Mouse (Mus musculus) embryonic stem cell, embryonic (primary cell): Measurements from ENCODE around the gene Hcst.

Experiments
- CTCF ChIA-PET, 4 experiments: fragments of 300-600 bp in 2 of 4; fragments of 350-600 bp in 2 of 4; sonication (Branson Sonifier 250); formaldehyde crosslinking; loops; one replicate each; lab custom pipeline; 2022; ENCODE audit warnings: inconsistent platforms in 2 of 4; lab: Charles Lee
- POLR2A ChIA-PET, 4 experiments: fragments of 300-600 bp in 2 of 4; fragments of 350-600 bp in 2 of 4; sonication (Branson Sonifier 250); formaldehyde crosslinking; loops; one replicate each; lab custom pipeline; 2022; ENCODE audit warnings: antibody characterized with exemption in 4 of 4, inconsistent platforms in 1 of 4; lab: Charles Lee

Gene Hcst

GRCm38 (mm10) chr7:30444154-30444970, 24.7 kb upstream of the Hcst start:
- ChIA-PET CTCF (interaction anchor here (0.5 to 2.8 kb wide), 26 partner anchors 8 to 500 kb away, joined by 3 to 13 read pairs (median 4); no protein-coding TSS in a partner anchor), POLR2A (interaction anchor here in 3 of 4 experiments (0.6 to 4.0 kb wide), 33 partner anchors 9 to 388 kb away, joined by 3 to 51 read pairs (median 4); partner anchors contain the start of genes Wdr62 (in 2 of the 3), Cox6b1 (in 1 of the 3), Haus5 (in 1 of the 3) and Hspb6 (in 1 of the 3))

DNA sequence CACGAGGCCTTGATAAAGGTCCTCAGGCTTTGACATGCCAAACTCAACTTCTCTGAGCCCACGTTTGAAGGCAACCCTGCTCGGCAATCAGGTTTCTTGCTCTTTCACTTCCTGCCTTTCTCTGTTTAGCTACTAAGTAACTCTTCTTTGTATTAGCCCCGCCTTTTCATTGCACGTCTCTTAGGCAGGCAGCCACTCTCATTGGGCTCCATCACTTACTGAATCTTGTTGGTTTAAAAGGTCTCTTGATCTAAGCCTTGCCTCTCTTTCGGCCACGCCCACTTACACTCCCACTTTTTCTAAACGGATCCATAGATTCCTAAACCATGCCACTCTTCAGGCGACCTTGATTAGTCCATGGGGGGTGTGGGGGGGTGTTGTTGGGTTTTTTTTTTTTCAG, 24.0 kb upstream of the Hcst start:
- CTCF ChIA-PET, result interaction anchor here (0.7 to 2.8 kb wide), 12 partner anchors 9 to 417 kb away, joined by 3 to 13 read pairs (median 4); no protein-coding TSS in a partner anchor
- POLR2A ChIA-PET, result interaction anchor here in 3 of 4 experiments (0.6 to 4.0 kb wide), 23 partner anchors 8 to 254 kb away, joined by 3 to 51 read pairs (median 4); partner anchors contain the start of genes Wdr62 (in 2 of the 3), Cox6b1 (in 1 of the 3), Hspb6 (in 1 of the 3) and Kirrel2 (in 1 of the 3)

- CTCF ChIA-PET, result interaction anchor here (0.6 to 1.0 kb wide), 9 partner anchors 13 to 167 kb away, joined by 3 to 5 read pairs (median 3); no protein-coding TSS in a partner anchor
- POLR2A ChIA-PET, result interaction anchor here in 2 of 4 experiments (0.6 to 0.7 kb wide), 2 partner anchors 104 to 161 kb away, joined by 3 to 4 read pairs; partner anchors contain the start of genes Thap8 (in 1 of the 2) and Wdr62 (in 1 of the 2)
These were observed 21.0 kb upstream of the Hcst start for GRCm38 (mm10) chr7:30440697-30441096.

GRCm38 (mm10) chr7:30439734-30440133, 20.1 kb upstream of the Hcst start:
- POLR2A ChIA-PET, result no interaction called here
- CTCF ChIA-PET, result interaction anchor here in 1 of 4 experiments (0.5 kb wide), 1 partner anchor 93 kb away, joined by 3 read pairs; no protein-coding TSS in a partner anchor

GRCm38 (mm10) chr7:30436879-30437278, 17.2 kb upstream of the Hcst start:
- CTCF ChIA-PET, result interaction anchor here in 3 of 4 experiments (0.5 to 3.0 kb wide), 21 partner anchors 8 to 367 kb away, joined by 3 to 12 read pairs (median 5); partner anchors contain the start of genes Aplp1 (in 1 of the 3) and Upk1a (in 1 of the 3)
- POLR2A ChIA-PET, result interaction anchor here (0.6 to 4.6 kb wide), 39 partner anchors 7 to 198 kb away, joined by 3 to 30 read pairs (median 4); partner anchors contain the start of genes Aplp1 (in 4 of the 4), Nfkbid (in 3 of the 4), Wdr62 (in 3 of the 4) and Thap8 (in 2 of the 4)

GRCm38 (mm10) chr7:30435156-30435555, 15.5 kb upstream of the Hcst start:
- POLR2A ChIA-PET, result interaction anchor here in 3 of 4 experiments (0.5 to 4.6 kb wide), 17 partner anchors 9 to 158 kb away, joined by 3 to 30 read pairs (median 3); partner anchors contain the start of genes Aplp1 (in 2 of the 3), Nfkbid (in 2 of the 3), Thap8 (in 2 of the 3) and Wdr62 (in 2 of the 3)
- CTCF ChIA-PET, result interaction anchor here in 3 of 4 experiments (1.0 to 3.0 kb wide), 9 partner anchors 9 to 178 kb away, joined by 3 to 10 read pairs (median 5); partner anchors contain the start of genes Aplp1 (in 1 of the 3) and Upk1a (in 1 of the 3)

GRCm38 (mm10) chr7:30434701-30435100, 15.0 kb upstream of the Hcst start:
- ChIA-PET CTCF (interaction anchor here (0.7 to 3.0 kb wide), 15 partner anchors 9 to 520 kb away, joined by 3 to 10 read pairs (median 4); partner anchors contain the start of genes Aplp1 (in 1 of the 4) and Upk1a (in 1 of the 4)), POLR2A (interaction anchor here in 3 of 4 experiments (0.5 to 4.6 kb wide), 19 partner anchors 9 to 171 kb away, joined by 3 to 30 read pairs (median 3); partner anchors contain the start of genes Aplp1 (in 2 of the 3), Nfkbid (in 2 of the 3), Thap8 (in 1 of the 3) and Tyrobp (in 1 of the 3))

- ChIA-PET CTCF (interaction anchor here (0.7 to 3.0 kb wide), 12 partner anchors 10 to 521 kb away, joined by 3 to 10 read pairs (median 4); partner anchors contain the start of gene Aplp1 (in 1 of the 4)), POLR2A (interaction anchor here in 3 of 4 experiments (0.5 to 4.6 kb wide), 15 partner anchors 8 to 1506 kb away, joined by 3 to 30 read pairs (median 4); partner anchors contain the start of genes Aplp1 (in 2 of the 3), Nfkbid (in 2 of the 3), Thap8 (in 1 of the 3) and Wdr62 (in 1 of the 3))
These were observed 14.6 kb upstream of the Hcst start for GRCm38 (mm10) chr7:30434238-30434637.

GRCm38 (mm10) chr7:30431793-30432192, 12.1 kb upstream of the Hcst start:
- ChIA-PET CTCF (interaction anchor here in 1 of 4 experiments (2.1 kb wide), 1 partner anchor 100 kb away, joined by 5 read pairs; no protein-coding TSS in a partner anchor), POLR2A (interaction anchor here in 2 of 4 experiments (1.1 to 3.1 kb wide), 2 partner anchors 56 kb away, joined by 3 to 9 read pairs; no protein-coding TSS in a partner anchor)

DNA sequence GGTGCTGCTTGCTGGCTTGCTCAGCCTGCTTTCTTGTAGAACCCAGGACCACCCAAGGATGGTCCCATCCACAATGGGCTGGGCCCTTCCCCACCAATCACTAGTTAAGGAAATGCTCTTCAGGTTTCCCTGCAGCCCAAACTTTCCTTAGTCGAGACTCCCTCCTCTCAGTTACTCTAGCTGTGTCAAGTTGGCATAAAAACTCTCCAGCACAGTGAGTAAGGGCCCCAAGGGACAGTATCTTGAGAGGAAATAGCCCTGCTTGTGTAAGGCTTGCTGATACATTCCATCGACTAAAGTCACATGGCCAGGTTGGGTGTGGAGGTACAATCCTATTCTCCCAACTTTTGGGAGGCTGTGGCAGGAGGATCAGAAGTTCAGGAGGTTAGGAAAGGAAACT, 10.5 kb upstream of the Hcst start:
- POLR2A ChIA-PET, result interaction anchor here in 2 of 4 experiments (0.6 to 1.1 kb wide), 3 partner anchors 123 to 691 kb away, joined by 3 to 4 read pairs (median 3); no protein-coding TSS in a partner anchor
- CTCF ChIA-PET, result interaction anchor here in 2 of 4 experiments (0.6 to 0.8 kb wide), 2 partner anchors 25 to 62 kb away, joined by 3 to 7 read pairs; no protein-coding TSS in a partner anchor

DNA sequence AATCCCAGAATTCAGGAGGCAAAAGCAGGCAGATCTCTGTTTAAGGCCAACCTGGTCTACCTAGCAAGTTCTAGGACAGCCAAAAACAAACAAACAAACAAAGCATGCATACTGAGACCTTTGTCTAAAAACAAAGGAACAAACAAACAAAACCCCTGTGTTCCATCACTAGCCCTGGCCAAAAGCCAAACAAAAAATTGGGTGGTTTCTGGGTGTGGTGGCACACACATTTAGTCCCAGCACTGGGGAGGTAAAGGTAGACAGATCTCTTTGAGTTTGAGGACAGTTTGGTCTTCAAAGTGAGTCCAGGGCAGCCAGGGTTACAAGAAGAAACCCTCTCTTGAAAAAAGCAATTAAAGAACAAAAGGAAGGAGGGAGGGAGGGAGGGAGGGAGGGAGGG, 9.7 kb upstream of the Hcst start:
- CTCF ChIA-PET, result interaction anchor here in 1 of 4 experiments (0.8 kb wide), 1 partner anchor 26 kb away, joined by 7 read pairs; no protein-coding TSS in a partner anchor
- POLR2A ChIA-PET, result no interaction called here

GRCm38 (mm10) chr7:30423071-30423641, 3.5 kb upstream of the Hcst start:
- ChIA-PET POLR2A (interaction anchor here in 3 of 4 experiments (0.6 to 4.5 kb wide), 11 partner anchors 9 to 268 kb away, joined by 3 to 23 read pairs (median 3); partner anchors contain the start of genes Tyrobp (in 2 of the 3), Thap8 (in 1 of the 3) and Wdr62 (in 1 of the 3)), CTCF (interaction anchor here (0.5 to 1.8 kb wide), 8 partner anchors 10 to 91 kb away, joined by 3 to 9 read pairs (median 4); no protein-coding TSS in a partner anchor)

GRCm38 (mm10) chr7:30422560-30422959, 2.9 kb upstream of the Hcst start:
- ChIA-PET POLR2A (interaction anchor here in 3 of 4 experiments (0.7 to 4.5 kb wide), 12 partner anchors 9 to 295 kb away, joined by 3 to 23 read pairs (median 4); partner anchors contain the start of genes Gm49396 (in 1 of the 3), Psenen (in 1 of the 3), Thap8 (in 1 of the 3) and Tyrobp (in 1 of the 3)), CTCF (interaction anchor here in 3 of 4 experiments (0.6 to 1.8 kb wide), 4 partner anchors 10 to 90 kb away, joined by 3 to 6 read pairs (median 4); no protein-coding TSS in a partner anchor)

- ChIA-PET POLR2A (interaction anchor here in 3 of 4 experiments (0.5 to 4.5 kb wide), 22 partner anchors 8 to 296 kb away, joined by 3 to 23 read pairs (median 4); partner anchors contain the start of genes Wdr62 (in 3 of the 3), Thap8 (in 2 of the 3), Aplp1 (in 1 of the 3) and Gm49396 (in 1 of the 3)), CTCF (interaction anchor here in 3 of 4 experiments (0.6 to 1.8 kb wide), 5 partner anchors 11 to 90 kb away, joined by 3 to 6 read pairs (median 4); no protein-coding TSS in a partner anchor)
These were observed 2.3 kb upstream of the Hcst start for GRCm38 (mm10) chr7:30421890-30422435.

DNA sequence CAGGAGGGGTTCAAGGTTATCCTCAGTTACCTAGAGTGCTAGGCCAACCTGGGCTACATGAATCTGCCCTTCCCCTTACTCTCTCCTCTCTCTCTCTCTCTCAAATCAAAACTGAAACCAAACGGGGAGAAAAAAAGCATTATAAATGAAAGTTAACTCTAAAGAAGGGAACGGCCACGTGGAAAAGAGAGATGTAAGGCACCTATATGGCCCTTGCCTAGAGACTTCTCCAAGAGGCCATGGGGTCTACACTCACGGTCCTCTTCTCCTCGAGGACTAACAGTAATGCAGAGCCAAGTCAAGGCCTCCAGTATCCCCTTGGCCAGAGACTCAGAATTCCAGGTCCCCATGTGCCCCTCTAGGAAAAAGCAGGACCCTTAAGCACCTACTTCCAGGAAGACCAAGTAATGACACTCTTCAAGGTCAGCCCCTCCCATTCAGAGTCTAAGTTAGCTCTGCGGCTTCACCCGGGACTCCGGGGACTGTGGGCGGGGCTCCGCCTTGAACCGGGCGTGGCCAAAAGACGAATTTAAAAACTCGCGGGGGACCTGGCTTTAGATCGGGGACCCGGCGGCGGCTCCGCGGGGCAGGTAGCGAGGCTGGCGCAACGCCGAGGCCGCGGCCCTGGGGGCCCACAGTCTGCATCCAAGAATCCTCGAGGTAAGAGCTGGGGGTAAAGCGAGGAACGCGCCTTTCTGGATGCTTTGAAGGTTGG, 1.7 kb upstream of the Hcst start, which contains the start of gene Nfkbid:
Gene Nfkbid (plus strand): TSS at position 558 of the 715 bp plus-strand sequence.
- ChIA-PET POLR2A (interaction anchor here (0.5 to 4.5 kb wide), 21 partner anchors 12 to 296 kb away, joined by 3 to 23 read pairs (median 3); partner anchors contain the start of genes Wdr62 (in 3 of the 4), Thap8 (in 2 of the 4), Aplp1 (in 1 of the 4) and Gm49396 (in 1 of the 4)), CTCF (interaction anchor here in 2 of 4 experiments (0.6 to 1.8 kb wide), 4 partner anchors 28 to 611 kb away, joined by 3 to 6 read pairs (median 4); no protein-coding TSS in a partner anchor)
